Mouse (Mus musculus): ENCODE results near the gene Dgcr2. TPM values are rescaled to one million over a fixed set of nuclear protein-coding genes. Genes with fewer than 3 reads are reported as not detected.

Dgcr2 gene
- polyA plus RNA-seq, 1 experiment = 42.8 TPM

- H3ac ChIP-seq (ENCODE audit: control insufficient read depth, insufficient read length) = peak within 1 kb of the TSS; percentile 58
- no peaks in the 10 kb centered on the region for H3K27me3 ChIP-seq (ENCODE audit: control insufficient read depth, insufficient read depth, insufficient read length)
- peak within 1 kb of the TSS; percentile 97 for H3K4me2 ChIP-seq (ENCODE audit: low read depth)
- no peak for TF ChIP-seq USF1 (IDR thresholded peaks at IDR 0.05; ENCODE audit: low read depth)
- no peak for TF ChIP-seq MAX (IDR thresholded peaks at IDR 0.05; ENCODE audit: low read depth)
- TF ChIP-seq SRF (IDR thresholded peaks at IDR 0.05; ENCODE audit: control insufficient read depth, insufficient read length, low read depth) = no peak
- TF ChIP-seq TCF12 (IDR thresholded peaks at IDR 0.05; ENCODE audit: insufficient read depth, poor library complexity, severe bottlenecking) = no peak
- peak in 1 of 3 experiments; percentile 1 for TF ChIP-seq MYOG (IDR thresholded peaks at IDR 0.05; ENCODE audit: control insufficient read depth in 1 of 3, insufficient read depth in 1 of 3, insufficient read length in 2 of 3, low read depth in 2 of 3)
- TF ChIP-seq CEBPB (IDR thresholded peaks at IDR 0.05; ENCODE audit: insufficient read depth, poor library complexity, severe bottlenecking) = no peak
- TF ChIP-seq POLR2A (IDR thresholded peaks at IDR 0.05; ENCODE audit: insufficient read length, low read depth) = peak; percentile 98
- TF ChIP-seq REST (IDR thresholded peaks at IDR 0.05; ENCODE audit: insufficient read depth, insufficient read length) = no peak
- TF ChIP-seq MYOD1 (IDR thresholded peaks at IDR 0.05; ENCODE audit: control insufficient read depth in 1 of 3, insufficient read length in 2 of 3, low read depth in 2 of 3) = no peak
- TF ChIP-seq POLR2AphosphoS2 (IDR thresholded peaks at IDR 0.05; ENCODE audit: insufficient read length, low read depth) = peak; percentile 97
- no peak for TF ChIP-seq E2F4 (IDR thresholded peaks at IDR 0.05; ENCODE audit: insufficient read depth)
- no peak for TF ChIP-seq TCF3 (IDR thresholded peaks at IDR 0.05; ENCODE audit: insufficient read length, low read depth)
- peaks cover 36% of the 10 kb centered on the region for H3K79me2 ChIP-seq (ENCODE audit: control insufficient read depth, insufficient read depth)
- peak within 1 kb of the TSS; percentile 65 for H3K4me3 ChIP-seq
- H3K36me3 ChIP-seq (ENCODE audit: control insufficient read depth, insufficient read depth) = no peaks in the 10 kb centered on the region
Measured at GRCm38 (mm10) chr16:17891567-17891959, 6.8 kb downstream of the Dgcr2 start, which contains the start of gene Gm20518. Gm20518 (minus strand) TSS chr16:17891671.

- no peak for TF ChIP-seq TCF3 (IDR thresholded peaks at IDR 0.05; ENCODE audit: insufficient read length, low read depth)
- TF ChIP-seq MYOD1 (IDR thresholded peaks at IDR 0.05; ENCODE audit: control insufficient read depth in 1 of 3, insufficient read length in 2 of 3, low read depth in 2 of 3) = peak in 2 of 3 experiments; percentile 50 to 63
- peak in 1 of 3 experiments; percentile 66 for TF ChIP-seq MYOG (IDR thresholded peaks at IDR 0.05; ENCODE audit: control insufficient read depth in 1 of 3, insufficient read depth in 1 of 3, insufficient read length in 2 of 3, low read depth in 2 of 3)
- TF ChIP-seq SRF (IDR thresholded peaks at IDR 0.05; ENCODE audit: control insufficient read depth, insufficient read length, low read depth) = no peak
- peak; percentile 52 for TF ChIP-seq REST (IDR thresholded peaks at IDR 0.05; ENCODE audit: insufficient read depth, insufficient read length)
- TF ChIP-seq POLR2AphosphoS2 (IDR thresholded peaks at IDR 0.05; ENCODE audit: insufficient read length, low read depth) = no peak
- peak; percentile 49 for TF ChIP-seq POLR2A (IDR thresholded peaks at IDR 0.05; ENCODE audit: insufficient read length, low read depth)
- no peaks in the 10 kb centered on the region for H3K36me3 ChIP-seq (ENCODE audit: control insufficient read depth, insufficient read depth)
Measured at GRCm38 (mm10) chr16:17890917-17891566, 7.3 kb downstream of the Dgcr2 start.

GRCm38 (mm10) chr16:17890342-17890727 is 8.0 kb downstream of the Dgcr2 start:
- H3K4me2 ChIP-seq (ENCODE audit: low read depth) = peak overlapping the region; percentile 97
- peak overlapping the region; percentile 58 for H3ac ChIP-seq (ENCODE audit: control insufficient read depth, insufficient read length)
- H3K27me3 ChIP-seq (ENCODE audit: control insufficient read depth, insufficient read depth, insufficient read length) = no peaks in the 10 kb centered on the region
- no peaks in the 10 kb centered on the region for H3K36me3 ChIP-seq (ENCODE audit: control insufficient read depth, insufficient read depth)
- TF ChIP-seq MYOD1 (IDR thresholded peaks at IDR 0.05; ENCODE audit: control insufficient read depth in 1 of 3, insufficient read length in 2 of 3, low read depth in 2 of 3) = no peak
- no peak for TF ChIP-seq CEBPB (IDR thresholded peaks at IDR 0.05; ENCODE audit: insufficient read depth, poor library complexity, severe bottlenecking)
- no peak for TF ChIP-seq MYOG (IDR thresholded peaks at IDR 0.05; ENCODE audit: control insufficient read depth in 1 of 3, insufficient read depth in 1 of 3, insufficient read length in 2 of 3, low read depth in 2 of 3)
- TF ChIP-seq POLR2AphosphoS2 (IDR thresholded peaks at IDR 0.05; ENCODE audit: insufficient read length, low read depth) = no peak
- no peak for TF ChIP-seq SRF (IDR thresholded peaks at IDR 0.05; ENCODE audit: control insufficient read depth, insufficient read length, low read depth)
- peaks cover 48% of the 10 kb centered on the region for H3K79me2 ChIP-seq (ENCODE audit: control insufficient read depth, insufficient read depth)
- peak overlapping the region; percentile 65 for H3K4me3 ChIP-seq

More at GRCm38 (mm10) chr16:17890917-17891566, 7.3 kb downstream of the Dgcr2 start:
- Histone ChIP-seq H3K79me2 (ENCODE audit: control insufficient read depth, insufficient read depth) (peaks cover 41% of the 10 kb centered on the region), H3K4me3 (peak overlapping the region; percentile 65), H3K4me2 (ENCODE audit: low read depth) (peak overlapping the region; percentile 97), H3ac (ENCODE audit: control insufficient read depth, insufficient read length) (peak overlapping the region; percentile 58), H3K27me3 (ENCODE audit: control insufficient read depth, insufficient read depth, insufficient read length) (no peaks in the 10 kb centered on the region)

- Histone ChIP-seq H3K27me3 (ENCODE audit: control insufficient read depth, insufficient read depth, insufficient read length) (no peaks in the 10 kb centered on the region), H3K36me3 (ENCODE audit: control insufficient read depth, insufficient read depth) (no peaks in the 10 kb centered on the region), H3K79me2 (ENCODE audit: control insufficient read depth, insufficient read depth) (peaks cover 53% of the 10 kb centered on the region), H3ac (ENCODE audit: control insufficient read depth, insufficient read length) (no peak overlapping the region), H3K4me2 (ENCODE audit: low read depth) (peak overlapping the region; percentile 97), H3K4me3 (peak overlapping the region; percentile 65)
- no peak for TF ChIP-seq CEBPB (IDR thresholded peaks at IDR 0.05; ENCODE audit: insufficient read depth, poor library complexity, severe bottlenecking)
- TF ChIP-seq TCF3 (IDR thresholded peaks at IDR 0.05; ENCODE audit: insufficient read length, low read depth) = no peak
- TF ChIP-seq POLR2AphosphoS2 (IDR thresholded peaks at IDR 0.05; ENCODE audit: insufficient read length, low read depth) = no peak
- TF ChIP-seq MYOD1 (IDR thresholded peaks at IDR 0.05; ENCODE audit: control insufficient read depth in 1 of 3, insufficient read length in 2 of 3, low read depth in 2 of 3) = no peak
- no peak for TF ChIP-seq POLR2A (IDR thresholded peaks at IDR 0.05; ENCODE audit: insufficient read length, low read depth)
- no peak for TF ChIP-seq USF1 (IDR thresholded peaks at IDR 0.05; ENCODE audit: low read depth)
- no peak for TF ChIP-seq SRF (IDR thresholded peaks at IDR 0.05; ENCODE audit: control insufficient read depth, insufficient read length, low read depth)
- TF ChIP-seq REST (IDR thresholded peaks at IDR 0.05; ENCODE audit: insufficient read depth, insufficient read length) = no peak
- no peak for TF ChIP-seq MAX (IDR thresholded peaks at IDR 0.05; ENCODE audit: low read depth)
- TF ChIP-seq MYOG (IDR thresholded peaks at IDR 0.05; ENCODE audit: control insufficient read depth in 1 of 3, insufficient read depth in 1 of 3, insufficient read length in 2 of 3, low read depth in 2 of 3) = no peak
- TF ChIP-seq TCF12 (IDR thresholded peaks at IDR 0.05; ENCODE audit: insufficient read depth, poor library complexity, severe bottlenecking) = no peak
- TF ChIP-seq E2F4 (IDR thresholded peaks at IDR 0.05; ENCODE audit: insufficient read depth) = no peak
Measured at GRCm38 (mm10) chr16:17889689-17890341, 8.5 kb downstream of the Dgcr2 start.
